Mouse (Mus musculus) thymus, adult 18-20 months (tissue): ENCODE data around the gene Rbck1.

Source experiments
- DNase-seq, 2 experiments: peaks; one replicate each; pipeline ENCODE4 v3.0.0; 2022; ENCODE audit warnings: mixed read lengths in 2 of 2

Rbck1 gene

GRCm38 (mm10) chr2:152343329-152344213 lies 11.1 kb upstream of the Rbck1 start, which contains the start of gene Trib3:
Gene Trib3, minus strand, starts transcription at chr2:152344032.
- DNase-seq: peak; percentile 75 to 80

GRCm38 (mm10) chr2:152339631-152340179 lies 7.3 kb upstream of the Rbck1 start:
- DNase-seq: no peak

GRCm38 (mm10) chr2:152338319-152338718 lies 5.9 kb upstream of the Rbck1 start:
- no peak for DNase-seq

GRCm38 (mm10) chr2:152337591-152338212 lies 5.2 kb upstream of the Rbck1 start:
- DNase-seq: no peak

GRCm38 (mm10) chr2:152336856-152337255 lies 4.4 kb upstream of the Rbck1 start:
- DNase-seq: no peak

GRCm38 (mm10) chr2:152335289-152335820 lies 2.9 kb upstream of the Rbck1 start:
- no peak for DNase-seq

- no peak for DNase-seq
Observed at GRCm38 (mm10) chr2:152333345-152334006, 1.0 kb upstream of the Rbck1 start.

- no peak for DNase-seq
Observed at GRCm38 (mm10) chr2:152330858-152331423, 1.5 kb downstream of the Rbck1 start.

- no peak for DNase-seq
Observed at GRCm38 (mm10) chr2:152327980-152328379, 4.5 kb downstream of the Rbck1 start.

GRCm38 (mm10) chr2:152326654-152327053 lies 5.8 kb downstream of the Rbck1 start:
- DNase-seq: no peak

- no peak for DNase-seq
Observed at GRCm38 (mm10) chr2:152326157-152326556, 6.3 kb downstream of the Rbck1 start.

GRCm38 (mm10) chr2:152324842-152325241 lies 7.6 kb downstream of the Rbck1 start:
- no peak for DNase-seq

GRCm38 (mm10) chr2:152323971-152324370 lies 8.5 kb downstream of the Rbck1 start:
- no peak for DNase-seq

- DNase-seq: no peak
Observed at GRCm38 (mm10) chr2:152322198-152322597, 10.3 kb downstream of the Rbck1 start.

- no peak for DNase-seq
Observed at GRCm38 (mm10) chr2:152321558-152321957, 10.9 kb downstream of the Rbck1 start.

- no peak for DNase-seq
Observed at GRCm38 (mm10) chr2:152317054-152317453, 15.4 kb downstream of the Rbck1 start.

- no peak for DNase-seq
Observed at GRCm38 (mm10) chr2:152313926-152314325, 18.5 kb downstream of the Rbck1 start.

GRCm38 (mm10) chr2:152312996-152313395 lies 19.5 kb downstream of the Rbck1 start:
- DNase-seq: no peak

GRCm38 (mm10) chr2:152307186-152307585 lies 25.3 kb downstream of the Rbck1 start:
- no peak for DNase-seq

- DNase-seq: no peak
Observed at GRCm38 (mm10) chr2:152305480-152305879, 27.0 kb downstream of the Rbck1 start.

- no peak for DNase-seq
Observed at GRCm38 (mm10) chr2:152303781-152304180, 28.7 kb downstream of the Rbck1 start.

GRCm38 (mm10) chr2:152302862-152303261 lies 29.6 kb downstream of the Rbck1 start:
- no peak for DNase-seq

- DNase-seq: no peak
Observed at GRCm38 (mm10) chr2:152294541-152294940, 37.9 kb downstream of the Rbck1 start.
